Mouse (Mus musculus) forebrain, postnatal 0 days (tissue): ENCODE measurements at regions not wholly inside any gene's neighbourhood (a gene's known extent, or its start where the extent isn't known, plus 50 kb on each side); places are given as distances from the start of the nearest gene placed in this dataset.
A peak's percentile ranks its signal among the peaks of the same experiment; 100 is the strongest.

Experiments used
- ATAC-seq: fragments of 200-750 bp; cut with Nextera tagmentation; 2 replicates; pipeline ENCODE4 v1.8.0; 2017; ENCODE audit warnings: mild to moderate bottlenecking, moderate library complexity
- DNase-seq: peaks from one replicate; pipeline ENCODE4 v3.0.0-alpha.2; 2015
- H3K27ac ChIP-seq: fragments of 300-500 bp; sonication (generic); 2 replicates; pipeline ENCODE4 v1.5.1; 2014; ENCODE audit warnings: low read depth, mild to moderate bottlenecking, antibody characterized with exemption, low read length, moderate library complexity, mixed read lengths
- H3K27me3 ChIP-seq: fragments of 300-500 bp; sonication (generic); 2 replicates; pipeline ENCODE4 v1.6.1; 2014; ENCODE audit warnings: mild to moderate bottlenecking, low read length, mixed read lengths; ENCODE audit not compliant: insufficient read depth
- H3K36me3 ChIP-seq: fragments of 300-500 bp; sonication (generic); 2 replicates; pipeline ENCODE4 v1.6.1; 2014; ENCODE audit warnings: mild to moderate bottlenecking, moderate library complexity; ENCODE audit not compliant: insufficient read depth
- H3K4me1 ChIP-seq: fragments of 300-500 bp; sonication (generic); 2 replicates; pipeline ENCODE4 v1.6.1; 2014; ENCODE audit warnings: antibody characterized with exemption; ENCODE audit not compliant: insufficient read depth
- H3K4me2 ChIP-seq: fragments of 300-500 bp; sonication (generic); 2 replicates; pipeline ENCODE4 v1.6.1; 2014; ENCODE audit warnings: low read depth, mild to moderate bottlenecking, moderate library complexity
- H3K4me3 ChIP-seq: fragments of 300-500 bp; sonication (generic); 2 replicates; pipeline ENCODE4 v1.5.1; 2014; ENCODE audit warnings: low read depth, low read length, mixed read lengths
- H3K9ac ChIP-seq: fragments of 300-500 bp; sonication (generic); 2 replicates; pipeline ENCODE4 v1.6.1; 2014; ENCODE audit warnings: mild to moderate bottlenecking
- H3K9me3 ChIP-seq: fragments of 300-500 bp; sonication (generic); 2 replicates; pipeline ENCODE4 v1.6.1; 2016; ENCODE audit warnings: low read length
- CTCF ChIP-seq: sonication (generic); IDR thresholded peaks from 2 replicates; pipeline ENCODE4 v1.5.1; 2016; ENCODE audit warnings: antibody characterized with exemption, control low read depth, low read depth
- WGBS: fragments of 180-500 bp; shearing (Covaris S2); extraction: QIAGEN DNeasy Blood & Tissue Kit; methylation state at CpG from one replicate; pipeline ENCODE4 v1.1.7; 2014; 5-methylcytosine and 5-hydroxymethylcytosine counted together

DNA sequence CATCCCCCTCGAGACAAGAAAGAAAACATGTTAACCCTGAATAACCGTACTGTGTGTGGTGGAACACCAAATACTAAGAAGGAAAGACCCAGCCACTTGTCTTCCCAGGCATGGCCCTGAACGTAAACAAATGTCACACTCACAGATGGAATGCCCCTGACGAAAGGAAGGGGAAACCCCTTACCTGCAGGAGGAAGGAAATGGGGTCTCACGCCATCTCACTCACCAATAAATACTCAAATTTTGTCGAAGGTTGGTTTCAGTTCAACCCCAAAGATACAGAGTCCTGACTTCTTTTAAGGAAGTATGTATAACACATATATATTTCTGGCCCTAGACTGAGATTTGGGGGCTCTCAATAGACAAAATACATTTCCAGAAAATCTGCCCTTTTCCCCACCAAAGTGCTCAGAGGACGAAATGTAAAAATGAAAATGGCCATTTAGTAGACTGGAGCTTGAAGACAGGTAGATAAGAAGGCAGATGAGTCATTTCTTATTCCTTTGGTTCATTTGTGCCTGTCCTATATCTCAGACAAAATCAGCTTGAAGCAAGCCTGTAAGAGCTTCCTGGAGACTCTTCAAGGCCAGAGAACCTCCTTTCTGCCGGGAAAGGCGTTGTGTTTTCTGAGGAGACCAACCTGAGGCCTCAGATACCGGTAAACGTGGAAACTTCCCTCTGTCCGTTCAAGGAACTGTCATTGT is 114.1 kb downstream of the Cd83 start:
- Histone ChIP-seq H3K36me3 (no peaks in the 10 kb centered on the region), H3K27ac (no peak overlapping the region), H3K9me3 (no peaks in the 10 kb centered on the region), H3K9ac (no peak overlapping the region), H3K4me1 (no peaks in the 10 kb centered on the region), H3K4me3 (no peak overlapping the region), H3K27me3 (no peaks in the 10 kb centered on the region), H3K4me2 (no peak overlapping the region)
- no peak for TF ChIP-seq CTCF
- ATAC-seq (no peak), DNase-seq (no peak)
- WGBS: 88% methylated on average over 12 of the region's 12 CpGs

DNA sequence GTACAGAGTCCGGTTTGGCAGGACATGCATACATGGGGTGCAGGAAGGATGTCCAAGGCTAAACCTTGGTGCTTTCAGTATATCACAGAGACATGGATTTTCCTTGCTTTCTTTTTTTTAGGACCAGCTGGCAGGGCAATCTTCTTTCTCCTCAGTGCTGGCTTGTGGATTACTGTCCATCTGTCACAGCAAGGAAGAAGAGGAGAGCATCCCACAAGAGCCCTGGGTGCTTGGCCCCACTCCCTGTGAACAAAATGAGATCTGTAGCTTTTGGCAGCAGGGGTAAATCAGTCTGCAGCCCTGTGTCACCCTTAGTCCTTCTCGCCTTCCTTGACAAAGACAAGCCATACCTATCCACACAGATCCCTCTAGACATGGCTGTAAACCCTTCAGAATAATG is 115.5 kb downstream of the Cd83 start:
- 79% methylated on average over 2 of the region's 2 CpGs for WGBS
- no peaks in the 10 kb centered on the region for H3K36me3 ChIP-seq
- H3K9me3 ChIP-seq: no peaks in the 10 kb centered on the region
- no peak overlapping the region for H3K4me2 ChIP-seq
- ATAC-seq (no peak), DNase-seq (no peak)
- no peak overlapping the region for H3K27ac ChIP-seq
- no peak for TF ChIP-seq CTCF
- H3K9ac ChIP-seq: no peak overlapping the region
- H3K27me3 ChIP-seq: no peaks in the 10 kb centered on the region
- H3K4me3 ChIP-seq: no peak overlapping the region
- H3K4me1 ChIP-seq: no peaks in the 10 kb centered on the region

DNA sequence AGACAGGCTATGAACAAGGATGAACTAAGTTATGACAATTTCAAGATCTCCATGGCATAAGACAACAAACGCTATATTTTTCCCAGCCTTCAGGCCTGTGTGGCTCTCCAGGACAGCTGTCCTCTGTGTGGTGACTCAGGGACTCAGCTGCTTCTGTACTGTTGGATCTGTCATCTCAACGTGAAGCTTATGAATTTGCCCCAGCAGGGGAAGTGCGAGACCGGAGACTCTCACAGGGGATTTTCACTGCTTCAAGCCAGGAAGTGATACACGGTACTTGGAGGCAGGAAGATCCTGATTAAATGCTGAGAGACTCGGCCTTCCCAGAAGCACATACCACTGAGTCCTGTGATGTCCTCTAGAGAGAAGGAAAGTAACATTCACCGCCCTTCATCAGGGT is 116.2 kb downstream of the Cd83 start:
- ATAC-seq (peak; percentile 32; the same call in 1 of the 2 replicates), DNase-seq (no peak)
- Histone ChIP-seq H3K9ac (no peak overlapping the region), H3K27ac (no peak overlapping the region), H3K4me3 (no peak overlapping the region), H3K9me3 (no peaks in the 10 kb centered on the region), H3K4me2 (no peak overlapping the region), H3K36me3 (no peaks in the 10 kb centered on the region), H3K27me3 (no peaks in the 10 kb centered on the region), H3K4me1 (no peaks in the 10 kb centered on the region)
- WGBS: 82% methylated on average over 7 of the region's 7 CpGs
- TF ChIP-seq CTCF: no peak

DNA sequence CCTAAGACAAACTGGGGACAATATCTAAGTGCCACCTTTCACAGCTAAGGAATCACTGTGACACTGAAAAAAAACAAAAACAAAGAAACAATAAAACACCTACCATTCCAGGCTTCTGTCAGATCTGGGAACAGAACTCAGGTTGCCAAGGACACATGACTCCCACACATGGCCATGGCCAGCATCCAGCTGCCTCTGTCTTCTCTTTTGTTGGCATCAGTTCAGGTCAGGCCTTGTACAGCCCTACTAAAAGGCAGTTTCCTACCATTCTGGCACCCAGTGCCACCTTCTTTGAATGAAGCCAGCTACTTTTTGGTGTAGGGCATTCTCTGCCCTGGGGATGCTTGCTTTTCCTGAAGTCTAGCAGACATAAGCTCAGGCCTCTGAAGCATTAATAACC is 118.8 kb downstream of the Cd83 start:
- no peak for TF ChIP-seq CTCF
- no peak overlapping the region for H3K27ac ChIP-seq
- H3K36me3 ChIP-seq: no peaks in the 10 kb centered on the region
- H3K4me2 ChIP-seq: no peak overlapping the region
- DNase-seq (peak; percentile 50), ATAC-seq (no peak)
- H3K4me1 ChIP-seq: no peaks in the 10 kb centered on the region
- H3K27me3 ChIP-seq: no peaks in the 10 kb centered on the region
- no peak overlapping the region for H3K9ac ChIP-seq
- H3K4me3 ChIP-seq: no peak overlapping the region
- no peaks in the 10 kb centered on the region for H3K9me3 ChIP-seq

DNA sequence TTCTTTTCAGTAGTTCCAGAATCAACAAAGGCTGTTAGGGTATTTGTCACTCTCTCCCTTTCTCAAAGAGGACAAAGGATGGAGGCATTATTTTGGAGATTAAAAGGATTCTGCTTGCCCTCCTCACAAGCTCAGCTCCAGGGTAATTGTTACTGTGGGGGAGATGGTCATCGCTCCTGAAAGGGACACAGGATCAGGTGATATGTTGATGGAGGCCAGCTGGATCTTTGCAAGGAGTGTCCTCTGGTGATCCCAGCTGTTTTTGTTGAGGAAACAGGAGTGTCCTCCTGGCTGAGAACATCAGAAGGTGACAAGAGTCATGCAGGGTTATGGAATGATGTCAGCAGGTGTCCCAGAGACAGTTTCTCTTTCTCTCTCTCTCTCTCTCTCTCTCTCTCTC is 119.7 kb downstream of the Cd83 start:
- no peak overlapping the region for H3K27ac ChIP-seq
- no peak overlapping the region for H3K9ac ChIP-seq
- ATAC-seq: no peak
- H3K4me3 ChIP-seq: no peak overlapping the region
- WGBS: 27% methylated on average over 1 of the region's 1 CpGs
- no peaks in the 10 kb centered on the region for H3K27me3 ChIP-seq
- no peaks in the 10 kb centered on the region for H3K36me3 ChIP-seq
- H3K4me2 ChIP-seq: no peak overlapping the region
- H3K9me3 ChIP-seq: no peaks in the 10 kb centered on the region
- no peak for DNase-seq
- TF ChIP-seq CTCF: no peak
- no peaks in the 10 kb centered on the region for H3K4me1 ChIP-seq

DNA sequence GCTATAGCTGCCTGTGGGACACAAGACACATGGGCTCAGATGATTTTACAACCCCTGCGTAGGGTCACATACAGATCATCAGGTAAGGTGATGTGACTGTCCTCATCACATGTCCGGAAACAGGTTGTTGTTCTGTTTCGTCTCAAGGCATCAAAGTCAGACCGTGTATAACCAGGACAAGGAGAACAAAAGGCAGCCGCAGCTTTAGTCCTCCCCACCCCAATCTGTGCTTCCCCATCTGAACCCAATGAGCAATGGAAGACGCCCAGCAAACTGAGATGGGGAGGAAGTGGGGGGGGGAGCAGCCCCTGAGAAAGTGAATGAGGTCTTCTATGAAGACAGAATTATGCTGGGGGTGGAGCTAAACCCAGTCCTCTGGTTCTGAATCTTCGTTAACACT is 121.7 kb downstream of the Cd83 start:
- Histone ChIP-seq H3K36me3 (no peaks in the 10 kb centered on the region), H3K4me1 (no peaks in the 10 kb centered on the region), H3K27ac (no peak overlapping the region), H3K9me3 (no peaks in the 10 kb centered on the region), H3K9ac (no peak overlapping the region), H3K4me2 (no peak overlapping the region), H3K4me3 (no peak overlapping the region), H3K27me3 (no peaks in the 10 kb centered on the region)
- no peak for TF ChIP-seq CTCF
- ATAC-seq (no peak), DNase-seq (no peak)
- WGBS: 66% methylated on average over 7 of the region's 7 CpGs

DNA sequence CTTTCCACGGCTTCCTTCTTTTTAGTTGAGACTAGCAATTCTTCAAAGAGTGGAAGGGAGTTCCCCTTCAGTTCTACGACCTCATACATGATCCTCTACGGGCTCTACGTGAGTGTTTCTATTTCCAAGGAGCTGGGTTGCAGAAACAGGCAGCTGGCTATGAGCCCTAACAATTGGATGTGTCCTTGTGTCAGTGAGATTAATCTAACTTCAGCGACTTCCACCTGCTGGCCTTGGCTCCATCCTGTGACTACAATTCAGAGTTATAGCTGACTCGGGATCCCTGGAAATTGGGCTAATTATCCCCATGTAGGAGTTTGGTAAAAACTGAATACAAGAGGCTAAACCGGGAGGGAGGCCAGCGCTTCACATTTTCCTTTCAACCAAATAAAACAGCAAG is 122.8 kb downstream of the Cd83 start:
- Histone ChIP-seq H3K4me2 (no peak overlapping the region), H3K27me3 (no peaks in the 10 kb centered on the region), H3K4me1 (no peaks in the 10 kb centered on the region), H3K4me3 (no peak overlapping the region), H3K36me3 (no peaks in the 10 kb centered on the region), H3K9me3 (no peaks in the 10 kb centered on the region), H3K27ac (no peak overlapping the region), H3K9ac (no peak overlapping the region)
- 34% methylated on average over 8 of the region's 8 CpGs for WGBS
- DNase-seq (no peak), ATAC-seq (no peak)
- no peak for TF ChIP-seq CTCF
